Mouse (Mus musculus) fibroblast of lung, adult 2 months (primary cell): ENCODE measurements around the gene Polr2e.
"Not testable (repeated sequence)": the region's sequence is repeated elsewhere in the genome, so short reads cannot be mapped to it uniquely, and the experiment has no call there.

Source experiments
- DNase-seq: peaks from one replicate; pipeline ENCODE4 v3.0.0-alpha.2; 2011; ENCODE audit warnings: low read depth

Polr2e gene

DNA sequence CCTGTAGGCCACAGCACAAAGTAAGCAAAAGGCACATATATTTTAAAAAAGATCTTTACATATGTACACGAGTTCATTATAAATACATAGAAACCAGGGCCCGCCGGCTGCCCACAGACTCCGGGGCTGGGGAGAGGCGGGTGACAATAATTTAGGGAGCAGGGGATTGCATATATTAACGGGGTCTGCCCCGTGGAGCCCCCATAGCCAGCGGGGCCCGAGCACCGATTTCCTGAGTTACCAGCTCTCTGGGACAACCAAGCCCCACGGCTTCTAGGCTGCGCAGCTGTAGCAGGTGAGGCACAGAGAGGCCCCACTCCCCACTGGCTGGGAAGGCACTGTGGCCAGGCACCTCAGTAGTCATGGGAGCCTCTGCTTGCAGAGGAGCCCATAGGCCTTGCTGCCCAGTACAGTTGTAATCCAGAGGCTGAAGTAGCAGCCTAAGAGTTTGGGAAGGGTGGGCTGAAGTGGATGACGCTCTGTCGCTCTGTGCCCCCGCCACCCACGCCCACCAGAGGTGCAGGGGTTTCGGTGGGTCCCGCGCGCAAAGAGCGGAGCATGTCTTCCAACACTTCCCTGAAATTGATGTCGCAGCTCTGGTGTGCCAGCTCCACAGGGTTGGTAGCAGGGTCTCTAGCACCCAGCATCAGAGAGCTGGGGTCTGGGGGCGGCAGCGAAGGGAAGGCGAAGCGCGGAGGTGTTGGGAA lies 17.5 kb upstream of the Polr2e start:
- no peak for DNase-seq

DNA sequence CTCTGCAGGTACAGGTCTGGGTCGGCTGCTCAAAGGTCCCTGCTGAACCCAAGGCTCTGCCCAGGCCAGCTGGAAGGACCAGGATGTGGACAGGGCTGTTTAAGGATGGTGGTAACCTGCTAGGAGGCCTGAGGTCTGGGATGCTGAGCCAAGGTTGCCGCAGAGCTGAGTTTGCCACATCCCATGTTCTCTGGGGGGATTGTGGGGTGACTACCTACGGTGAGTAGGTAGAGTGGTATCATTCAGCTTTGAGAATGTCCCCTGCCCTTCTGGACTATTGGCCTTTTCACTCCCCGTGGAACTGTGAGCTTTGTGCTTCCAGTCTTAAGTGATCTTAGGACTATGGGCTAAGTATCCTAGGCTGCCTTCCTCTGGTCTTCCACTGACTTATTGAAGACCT lies 16.9 kb upstream of the Polr2e start:
- no peak for DNase-seq

DNA sequence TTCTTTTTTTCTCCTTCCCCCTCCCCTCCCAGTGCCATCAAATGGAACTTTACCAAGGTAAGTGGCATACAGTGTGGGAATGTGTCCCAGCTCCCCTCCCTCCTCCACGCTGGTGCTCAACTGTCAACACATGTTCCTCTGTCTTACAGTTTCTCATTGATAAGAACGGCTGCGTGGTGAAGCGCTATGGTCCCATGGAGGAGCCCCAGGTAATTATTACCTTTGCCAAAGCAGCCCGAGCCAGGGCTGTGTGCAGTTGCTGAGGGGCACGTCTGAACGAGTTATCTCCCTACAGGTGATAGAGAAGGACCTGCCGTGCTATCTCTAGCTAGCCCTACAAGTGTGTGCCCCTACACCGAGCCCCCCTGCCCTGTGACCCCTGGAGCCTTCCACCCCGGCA lies 16.3 kb upstream of the Polr2e start:
- DNase-seq = no peak

DNA sequence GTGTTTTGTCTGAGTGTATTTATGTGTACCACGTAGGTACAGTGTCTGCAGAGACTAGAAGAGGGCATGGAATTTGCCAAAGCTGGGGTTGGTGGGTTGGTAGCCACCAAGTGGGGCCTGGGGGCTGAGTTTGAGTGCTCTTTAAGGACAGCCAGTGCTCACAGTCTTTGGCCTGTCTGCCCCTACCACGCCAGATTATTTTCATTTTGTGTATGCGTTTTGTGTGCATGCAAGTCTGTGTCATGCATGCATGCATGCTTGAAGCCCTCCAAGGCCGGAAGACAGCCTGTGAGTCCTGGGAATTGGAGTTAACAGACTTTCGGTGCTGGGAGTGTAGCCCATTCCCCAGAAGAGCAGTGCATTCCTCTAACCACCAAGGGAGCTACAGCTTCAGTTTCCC lies 15.8 kb upstream of the Polr2e start:
- no peak for DNase-seq

DNA sequence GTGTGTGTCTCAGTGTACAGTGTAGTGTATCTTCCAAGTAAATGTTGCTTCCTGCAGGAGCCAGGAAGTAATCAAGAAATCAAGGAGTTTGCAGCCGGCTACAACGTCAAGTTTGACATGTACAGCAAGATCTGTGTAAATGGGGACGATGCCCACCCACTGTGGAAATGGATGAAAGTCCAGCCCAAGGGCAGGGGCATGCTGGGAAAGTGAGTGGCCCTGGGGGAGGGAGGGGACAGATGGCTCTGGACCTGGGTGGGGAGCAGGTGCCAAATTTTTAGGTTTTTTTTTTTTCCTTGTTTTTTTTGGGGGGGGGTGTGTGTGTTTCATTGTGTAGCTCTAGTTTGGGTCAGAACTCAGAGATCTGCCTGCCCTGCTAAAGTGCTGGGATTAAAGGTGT lies 15.3 kb upstream of the Polr2e start:
- not testable (repeated sequence) for DNase-seq

DNA sequence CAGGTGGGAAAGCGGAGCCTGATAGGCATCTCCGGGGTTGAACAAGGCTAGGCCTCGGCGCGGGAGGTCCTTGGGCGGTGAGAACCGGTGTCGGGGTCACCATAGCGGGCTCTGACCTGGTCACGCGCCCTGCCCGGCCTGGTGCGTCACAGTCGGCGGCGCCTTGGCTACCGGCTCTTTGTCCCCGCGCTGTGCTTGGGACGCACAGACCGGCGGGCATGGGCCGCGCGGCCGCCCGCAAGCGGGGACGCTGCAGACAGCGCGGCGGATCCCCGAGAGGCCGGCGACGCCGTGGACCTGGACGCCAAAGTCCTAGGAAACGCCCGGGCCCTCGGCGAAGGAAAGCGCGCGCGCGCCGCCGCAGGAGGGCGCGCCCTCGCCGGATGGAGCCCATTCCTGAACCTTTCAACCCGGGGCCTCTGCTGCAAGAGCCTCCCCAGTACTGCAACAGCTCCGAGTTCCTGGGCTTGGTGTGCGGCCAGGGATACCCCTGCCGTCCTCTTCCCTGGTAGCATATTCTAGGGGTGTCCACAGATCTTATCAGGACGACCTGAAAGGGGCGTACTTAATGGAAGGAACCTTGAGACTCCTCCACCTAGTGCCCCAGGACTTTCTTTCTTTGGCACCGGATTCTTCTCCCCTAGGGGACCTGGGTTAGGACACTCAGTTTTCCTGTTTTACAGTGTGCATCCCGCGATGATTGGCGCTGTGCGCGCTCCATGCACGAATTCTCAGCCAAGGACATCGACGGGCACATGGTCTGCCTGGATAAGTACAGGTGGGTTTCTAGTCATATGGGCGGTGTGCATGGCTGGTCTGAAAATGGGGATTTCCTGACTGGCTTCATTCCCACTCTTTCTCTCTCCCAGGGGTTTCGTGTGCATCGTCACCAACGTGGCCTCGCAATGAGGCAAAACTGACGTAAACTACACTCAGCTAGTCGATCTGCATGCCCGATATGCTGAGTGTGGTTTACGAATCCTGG lies 14.5 kb upstream of the Polr2e start:
- DNase-seq = no peak

DNA sequence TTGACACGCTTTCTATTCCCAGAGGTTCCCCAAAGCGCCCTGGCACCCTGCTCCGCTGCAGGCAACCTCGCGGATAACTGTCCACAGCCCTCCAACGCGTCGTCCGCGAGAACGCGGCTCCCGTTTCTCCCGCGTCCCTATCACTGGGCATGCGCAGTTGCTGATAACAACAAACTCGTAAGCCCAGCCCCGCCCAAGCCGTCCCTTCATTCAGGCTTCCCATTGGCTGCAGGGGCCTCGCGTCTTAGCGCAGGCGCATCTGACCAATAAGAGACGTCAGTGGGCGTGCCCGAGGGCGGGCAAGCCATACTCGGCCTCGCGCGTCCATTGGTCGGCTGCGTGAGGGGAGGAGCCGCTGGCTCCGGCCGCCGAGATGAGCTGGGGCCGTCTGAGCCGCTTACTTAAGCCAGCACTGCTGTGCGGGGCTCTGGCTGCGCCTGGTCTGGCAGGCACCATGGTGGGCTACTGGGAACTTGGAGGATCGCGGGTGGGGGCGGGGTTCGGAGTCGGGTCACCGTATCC lies 13.7 kb upstream of the Polr2e start:
- peak; percentile 98 for DNase-seq

DNA sequence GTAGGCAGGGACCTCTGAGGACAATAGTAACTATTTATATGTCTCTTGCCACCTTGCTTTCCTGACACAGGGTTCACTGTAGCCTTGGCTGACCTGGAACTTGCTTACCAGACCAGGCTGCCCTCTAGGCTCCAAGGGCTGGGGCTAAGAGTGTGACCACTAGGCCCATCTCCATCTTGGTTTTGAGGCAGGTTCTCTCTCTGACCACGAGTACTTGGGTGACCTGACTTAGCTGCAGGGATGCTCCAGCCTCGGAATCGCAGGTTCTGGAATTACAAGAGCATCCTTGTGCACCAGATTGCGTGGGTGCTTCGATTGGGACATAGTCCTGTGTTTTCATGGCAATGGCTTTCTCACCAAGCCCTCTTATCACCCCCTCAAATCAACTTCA lies 12.8 kb upstream of the Polr2e start:
- DNase-seq = no peak

DNA sequence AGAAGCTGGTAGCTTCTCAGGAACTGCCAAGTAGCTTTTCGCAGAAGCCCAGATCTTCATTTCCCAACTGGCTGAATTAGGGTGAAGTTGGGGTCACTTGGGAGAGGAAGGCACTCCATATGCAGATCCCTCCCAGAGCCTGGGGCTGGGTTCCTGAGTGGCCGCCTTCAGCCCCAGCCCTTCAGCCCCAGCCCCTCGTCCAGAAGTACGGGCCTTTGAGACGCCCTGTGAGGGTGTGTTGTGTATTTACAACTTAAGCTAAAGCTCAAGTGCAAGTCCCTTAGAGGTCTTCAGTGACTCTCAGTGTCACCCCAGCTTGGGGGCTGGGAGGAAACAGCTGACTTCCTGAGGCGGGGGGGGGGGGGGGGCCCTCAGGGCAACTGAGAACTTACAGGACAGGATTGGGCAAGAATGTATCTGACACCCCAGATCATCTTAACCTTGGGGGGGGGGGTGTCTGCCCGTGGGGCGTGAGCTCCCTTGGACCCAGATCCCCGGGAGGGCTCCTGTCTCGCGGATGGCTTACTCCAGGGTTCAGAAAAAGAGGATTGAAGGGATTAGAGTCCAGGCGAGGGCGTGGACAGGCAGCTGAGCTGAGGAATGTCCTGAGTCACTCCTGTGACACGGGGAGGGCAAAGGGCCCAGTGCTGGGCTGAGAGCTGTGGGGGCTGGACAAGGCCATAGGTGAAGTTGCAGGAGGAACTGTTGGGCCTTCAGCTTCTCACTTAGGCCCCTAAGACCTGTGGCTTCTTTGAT lies 12.2 kb upstream of the Polr2e start:
- no peak for DNase-seq

DNA sequence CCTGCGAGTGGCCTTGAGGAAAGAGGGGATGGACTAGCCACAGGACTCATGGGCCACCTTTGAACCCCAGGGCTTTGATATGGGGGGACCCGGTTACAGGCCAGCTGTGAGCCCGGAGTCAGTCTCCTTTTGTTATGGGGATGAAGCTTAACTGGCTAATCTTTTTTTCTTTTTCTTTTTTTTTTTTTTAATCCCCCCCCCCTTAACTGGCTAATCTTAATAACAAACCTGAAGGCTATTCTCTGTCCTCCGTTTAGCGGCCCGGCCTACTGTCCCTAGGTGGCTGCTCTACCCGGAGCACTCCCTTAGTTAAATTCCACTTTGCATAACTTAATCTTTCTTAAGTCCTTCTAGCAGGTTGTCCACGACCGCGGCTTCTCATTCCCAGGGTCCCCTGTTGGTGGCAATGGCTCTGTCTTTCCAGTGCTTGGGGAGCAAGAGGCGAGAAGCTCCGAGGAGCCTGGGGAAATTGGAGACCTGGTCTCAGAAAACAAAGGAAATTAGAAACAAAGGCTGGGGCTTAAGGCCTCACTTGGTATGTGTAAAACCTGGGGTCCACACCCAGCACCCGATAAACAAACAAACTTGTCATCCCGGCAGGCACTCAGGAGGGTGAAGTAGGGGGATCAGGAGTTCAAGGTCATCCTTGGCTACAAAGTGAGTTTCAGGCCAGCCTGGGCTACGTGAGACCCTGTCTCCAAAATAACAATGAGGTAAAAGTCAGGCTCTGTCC lies 11.5 kb upstream of the Polr2e start:
- DNase-seq = no peak

DNA sequence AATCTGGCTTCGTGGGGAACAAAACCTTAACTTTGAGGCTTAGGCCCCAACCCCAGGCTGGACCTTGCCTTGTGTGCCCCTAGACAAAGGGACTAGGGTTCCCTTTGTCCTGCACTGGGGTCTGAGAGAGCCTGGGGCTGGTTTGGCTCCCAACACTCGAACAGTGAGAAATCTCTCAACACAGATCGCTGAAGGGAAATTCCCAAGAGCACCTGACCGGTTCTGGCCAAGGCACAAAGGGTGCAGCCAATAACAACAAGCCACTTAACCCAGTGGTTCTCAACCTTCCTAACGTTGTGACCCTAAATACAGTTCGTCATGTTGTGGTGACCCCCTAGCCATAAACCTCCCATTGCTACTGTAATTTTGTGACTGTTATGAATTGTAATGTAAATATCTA lies 10.6 kb upstream of the Polr2e start:
- no peak for DNase-seq

DNA sequence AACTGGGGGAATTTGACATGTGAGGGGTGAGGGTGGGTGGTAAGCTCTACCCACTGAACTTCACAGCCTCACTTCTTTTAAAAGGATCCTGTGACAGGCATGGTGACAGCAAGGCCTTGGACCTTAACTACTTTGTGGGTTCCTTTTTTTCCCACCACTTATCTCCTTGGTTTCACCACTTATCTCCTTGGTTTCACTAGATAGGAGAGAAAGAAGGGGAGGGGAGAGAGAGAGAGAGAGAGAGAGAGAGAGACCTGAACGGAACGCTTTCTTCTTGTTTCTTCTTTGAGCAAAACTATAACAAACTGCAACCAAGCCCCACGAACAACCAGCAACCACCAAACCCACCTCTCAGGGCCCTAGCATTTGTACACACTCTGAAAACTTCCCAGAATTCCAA lies 9.2 kb upstream of the Polr2e start:
- DNase-seq = no peak

DNA sequence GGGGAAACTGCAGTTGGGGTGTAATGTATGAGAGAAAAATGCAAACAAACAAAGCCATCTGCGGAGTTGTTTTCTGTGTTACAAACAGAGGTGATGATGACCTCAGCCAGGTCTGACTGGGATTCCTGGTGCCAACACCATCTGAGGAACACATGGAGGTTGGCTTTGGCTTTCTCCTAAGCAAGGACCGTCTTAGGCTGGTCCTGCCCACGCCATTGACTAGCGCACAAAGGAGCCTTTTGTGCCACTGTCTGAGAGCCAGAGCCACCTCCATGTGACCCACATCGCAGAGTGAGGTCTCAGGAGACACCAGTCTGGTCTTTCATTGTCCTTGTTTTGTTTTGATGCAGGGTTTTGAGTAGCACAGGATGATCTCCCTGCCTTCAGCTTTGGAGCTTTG lies 8.8 kb upstream of the Polr2e start:
- DNase-seq = peak; percentile 79

DNA sequence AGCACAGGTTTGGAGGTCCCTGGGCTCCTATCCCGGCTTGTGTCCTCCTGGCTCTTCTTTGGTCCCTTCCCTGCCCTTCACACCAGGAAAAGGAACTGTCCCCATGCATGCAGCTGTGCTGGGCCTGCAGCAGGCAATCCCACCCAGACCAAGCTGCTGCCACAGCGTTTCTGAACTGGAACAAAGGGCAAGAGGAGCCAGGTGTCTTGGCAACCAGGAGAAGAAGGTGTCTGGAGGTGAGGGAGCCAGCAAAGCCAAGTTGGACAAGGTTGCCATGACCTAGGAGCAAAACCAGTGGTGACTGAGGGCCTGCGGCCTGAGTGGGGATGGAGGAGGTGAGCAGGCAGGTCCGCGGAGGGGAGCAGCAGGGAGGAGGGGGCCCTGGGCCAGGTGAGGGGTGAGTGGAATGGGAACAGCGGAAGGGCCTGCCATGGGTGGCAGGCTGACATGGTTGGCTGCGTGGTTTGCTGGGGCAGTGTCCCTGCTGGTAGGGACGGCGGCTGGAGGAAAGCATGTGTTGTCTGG lies 7.5 kb upstream of the Polr2e start, which contains the start of gene Gpx4:
Gene Gpx4, plus strand, starts transcription at position 126 of the 525 bp plus-strand sequence.
- no peak for DNase-seq

DNA sequence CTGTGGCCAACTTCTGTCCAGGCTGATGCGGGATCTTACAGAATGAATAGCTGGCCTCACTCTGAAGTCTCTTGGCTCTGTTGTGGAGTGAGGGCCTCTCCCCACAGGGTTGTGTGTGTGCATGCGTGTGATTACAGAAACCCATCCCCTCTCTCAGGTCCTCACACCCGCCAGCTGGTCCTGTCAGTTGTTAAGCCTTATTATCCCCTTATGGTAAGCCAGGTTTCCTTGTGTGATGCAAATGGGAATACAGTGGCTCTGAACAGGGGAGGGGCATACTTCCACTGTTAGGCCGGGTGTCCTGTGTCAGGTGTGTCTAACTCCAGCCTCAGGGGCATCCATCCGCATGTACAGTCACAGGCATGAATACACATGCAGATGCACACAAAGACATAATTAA lies 6.2 kb upstream of the Polr2e start:
- DNase-seq = no peak

DNA sequence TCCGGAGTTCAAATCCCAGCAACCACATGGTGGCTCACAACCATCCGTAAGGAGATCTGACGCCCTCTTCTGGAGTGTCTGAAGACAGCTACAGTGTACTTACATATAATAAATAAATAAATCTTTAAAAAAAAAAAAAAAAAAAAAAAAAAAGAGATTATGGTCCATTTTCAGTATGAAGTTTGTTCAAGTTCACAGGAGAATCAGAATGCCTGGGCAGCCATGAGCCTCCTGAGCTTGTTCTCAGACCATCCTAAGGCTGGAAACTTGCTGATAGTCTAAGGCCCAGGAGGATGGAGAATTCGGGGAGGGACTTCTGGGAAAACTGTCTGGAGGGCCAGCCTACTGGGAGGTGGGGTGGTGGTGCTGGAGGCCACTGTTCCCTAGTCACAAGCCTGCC lies 5.8 kb upstream of the Polr2e start:
- DNase-seq = not testable (repeated sequence)

DNA sequence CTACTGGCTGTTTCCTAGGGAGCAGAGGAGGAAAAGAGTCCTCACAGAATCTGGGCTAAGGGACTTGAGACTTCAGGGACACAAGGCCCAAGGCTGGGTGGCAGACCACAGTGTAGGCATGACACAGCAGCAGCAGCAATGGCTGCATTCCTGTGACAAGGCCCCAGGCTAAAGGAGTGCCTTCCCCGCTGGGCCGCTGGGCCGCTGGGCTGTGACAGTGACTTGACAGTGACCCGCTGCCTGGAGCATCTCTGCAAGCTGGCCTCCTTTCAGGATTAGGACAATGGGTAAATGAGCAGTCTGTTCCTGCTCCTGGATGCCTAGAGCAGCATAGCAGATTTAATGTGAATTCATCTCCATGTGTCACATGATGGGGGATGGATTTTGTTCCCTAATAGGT lies 4.5 kb upstream of the Polr2e start:
- no peak for DNase-seq

DNA sequence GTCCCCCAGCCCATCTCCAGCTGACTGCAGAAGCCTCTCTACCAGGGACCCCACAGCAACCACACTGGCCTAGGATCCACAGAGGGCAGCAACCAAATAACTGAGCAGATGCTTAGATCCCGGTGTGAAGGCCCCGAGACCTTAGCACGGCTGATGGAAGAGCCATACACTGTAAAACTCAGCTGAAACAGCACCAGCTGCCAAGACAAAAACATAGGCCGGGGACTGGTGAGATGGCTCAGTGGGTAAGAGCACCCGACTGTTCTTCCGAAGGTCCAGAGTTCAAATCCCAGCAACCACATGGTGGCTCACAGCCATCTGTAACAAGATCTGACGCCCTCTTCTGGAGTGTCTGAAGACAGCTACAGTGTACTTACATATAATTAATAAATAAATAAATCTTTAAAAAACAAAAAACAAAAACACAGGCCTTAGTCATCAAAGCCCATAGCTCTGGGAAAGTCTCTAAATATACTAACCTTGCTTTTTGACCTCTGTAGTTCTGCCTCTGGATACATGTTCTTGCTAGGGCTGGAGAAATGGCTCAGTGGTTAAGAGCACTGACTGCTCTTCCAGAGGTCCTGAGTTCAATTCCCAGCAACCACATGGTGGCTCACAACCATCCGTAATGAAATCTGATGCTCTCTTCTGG lies 1.9 kb upstream of the Polr2e start:
- DNase-seq = not testable (repeated sequence)

DNA sequence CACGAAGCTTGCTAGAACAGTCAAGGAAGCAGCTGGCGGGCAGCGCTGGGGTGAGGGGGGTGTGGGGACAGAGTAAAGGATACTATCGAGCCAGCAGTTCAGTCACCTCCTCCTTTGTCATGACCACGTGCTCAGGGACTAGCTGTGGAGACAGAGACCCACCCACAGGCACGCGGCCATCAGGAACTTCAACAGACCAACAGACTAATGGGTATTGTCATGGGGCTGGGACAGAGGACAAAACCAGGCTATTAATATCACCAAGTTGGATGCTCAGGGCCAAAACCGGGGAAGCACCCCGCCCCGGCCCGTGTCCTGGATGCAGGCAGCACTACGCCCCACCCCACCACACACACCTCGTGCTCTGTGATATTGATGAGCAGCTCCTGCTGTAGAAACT lies 2.8 kb downstream of the Polr2e start:
- no peak for DNase-seq

DNA sequence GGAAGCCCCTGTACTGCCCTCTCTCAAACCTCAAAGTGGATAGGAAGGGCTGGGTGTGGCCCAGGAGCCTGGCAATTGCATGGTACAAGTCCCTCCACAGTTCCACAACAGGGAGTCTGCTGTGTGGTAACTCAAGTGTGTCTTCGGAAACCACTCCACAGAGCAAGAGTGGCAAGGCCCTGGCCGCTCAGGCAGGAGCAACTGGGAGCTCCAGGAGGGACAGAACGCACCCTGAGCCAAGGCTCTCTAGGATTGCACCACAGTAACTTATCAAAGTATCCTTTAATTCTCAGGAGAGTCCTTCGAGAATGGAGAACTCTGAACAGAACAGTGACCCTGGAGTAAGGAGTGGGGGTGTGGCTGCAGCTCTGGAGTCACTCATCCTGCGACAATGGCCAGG lies 3.9 kb downstream of the Polr2e start:
- DNase-seq = no peak

DNA sequence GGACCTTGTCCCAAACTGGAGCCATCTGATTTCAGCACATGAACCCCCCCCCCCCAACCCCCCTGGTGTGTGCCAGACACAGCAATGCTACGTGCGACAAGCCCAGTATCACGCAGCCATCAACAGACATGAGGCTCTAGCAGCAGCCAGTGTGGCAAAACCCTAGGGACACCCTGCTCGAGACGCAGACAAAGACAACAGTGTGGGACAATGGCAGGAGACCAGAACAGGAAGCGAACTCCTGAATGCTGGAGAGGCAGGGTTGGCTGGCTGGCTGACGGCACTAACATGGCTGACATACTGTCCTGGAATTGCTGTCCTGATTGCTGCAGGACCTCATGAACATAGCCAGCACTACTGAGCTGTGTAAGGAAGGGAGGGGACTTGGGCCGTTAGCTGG lies 4.4 kb downstream of the Polr2e start:
- DNase-seq = no peak
